Mouse (Mus musculus) liver, embryonic 13.5 days (tissue): ENCODE results near the gene Tmem145. TPM values are rescaled to one million over a fixed set of nuclear protein-coding genes. Genes with fewer than 3 reads are reported as not detected.
"Not testable (repeated sequence)": the region's sequence is repeated elsewhere in the genome, so short reads cannot be mapped to it uniquely, and the experiment has no call there.

Experiments
- ATAC-seq: fragments of 200-750 bp; cut with Nextera tagmentation; 2 replicates; pipeline ENCODE4 v1.8.0; 2017; ENCODE audit warnings: low read depth, mild to moderate bottlenecking, moderate number of reproducible peaks, moderate library complexity
- DNase-seq: peaks from one replicate; pipeline ENCODE4 v3.0.0; 2022
- H3K27ac ChIP-seq: fragments of 300-500 bp; sonication (generic); 2 replicates; pipeline ENCODE4 v1.5.1; 2015; ENCODE audit warnings: moderate library complexity, mild to moderate bottlenecking, inconsistent platforms
- H3K27me3 ChIP-seq: fragments of 300-500 bp; sonication (generic); 2 replicates; pipeline ENCODE4 v1.6.1; 2015; ENCODE audit warnings: mild to moderate bottlenecking, inconsistent platforms
- H3K36me3 ChIP-seq: fragments of 300-500 bp; sonication (generic); 2 replicates; pipeline ENCODE4 v1.6.1; 2015; ENCODE audit warnings: mild to moderate bottlenecking, inconsistent platforms
- H3K4me1 ChIP-seq: fragments of 300-500 bp; sonication (generic); replicated peaks from 2 replicates; pipeline ENCODE4 v1.6.1; 2015; ENCODE audit warnings: inconsistent platforms
- H3K4me2 ChIP-seq: fragments of 300-500 bp; sonication (generic); 2 replicates; pipeline ENCODE4 v1.6.1; 2015; ENCODE audit warnings: inconsistent platforms, mild to moderate bottlenecking, moderate library complexity
- H3K4me3 ChIP-seq: fragments of 300-500 bp; sonication (generic); replicated peaks from 2 replicates; pipeline ENCODE4 v1.5.1; 2015; ENCODE audit warnings: mild to moderate bottlenecking, inconsistent platforms
- H3K9ac ChIP-seq: fragments of 300-500 bp; sonication (generic); 2 replicates; pipeline ENCODE4 v1.6.1; 2015; ENCODE audit warnings: mild to moderate bottlenecking, inconsistent platforms
- H3K9me3 ChIP-seq: fragments of 300-500 bp; sonication (generic); replicated peaks from 2 replicates; pipeline ENCODE4 v1.6.1; 2016; ENCODE audit warnings: inconsistent platforms
- WGBS: fragments of 180-500 bp; shearing (Covaris S2); methylation state at CpG from one replicate; pipeline ENCODE4 v1.1.7; 2015; ENCODE audit not compliant: insufficient replicate concordance; 5-methylcytosine and 5-hydroxymethylcytosine counted together
- polyA plus RNA-seq: library from polyadenylated mRNA; unstranded; fragments of >200 nt; fragmentation: Nextera tagmentation; extraction: Ambion mirVana; gene quantifications from 2 replicates; pipeline ENCODE4 v1.2.1, GENCODE M21; 2015

The Tmem145 gene
- polyA plus RNA-seq: 0.10 TPM in 1 of 2 replicates, not detected in the other

DNA sequence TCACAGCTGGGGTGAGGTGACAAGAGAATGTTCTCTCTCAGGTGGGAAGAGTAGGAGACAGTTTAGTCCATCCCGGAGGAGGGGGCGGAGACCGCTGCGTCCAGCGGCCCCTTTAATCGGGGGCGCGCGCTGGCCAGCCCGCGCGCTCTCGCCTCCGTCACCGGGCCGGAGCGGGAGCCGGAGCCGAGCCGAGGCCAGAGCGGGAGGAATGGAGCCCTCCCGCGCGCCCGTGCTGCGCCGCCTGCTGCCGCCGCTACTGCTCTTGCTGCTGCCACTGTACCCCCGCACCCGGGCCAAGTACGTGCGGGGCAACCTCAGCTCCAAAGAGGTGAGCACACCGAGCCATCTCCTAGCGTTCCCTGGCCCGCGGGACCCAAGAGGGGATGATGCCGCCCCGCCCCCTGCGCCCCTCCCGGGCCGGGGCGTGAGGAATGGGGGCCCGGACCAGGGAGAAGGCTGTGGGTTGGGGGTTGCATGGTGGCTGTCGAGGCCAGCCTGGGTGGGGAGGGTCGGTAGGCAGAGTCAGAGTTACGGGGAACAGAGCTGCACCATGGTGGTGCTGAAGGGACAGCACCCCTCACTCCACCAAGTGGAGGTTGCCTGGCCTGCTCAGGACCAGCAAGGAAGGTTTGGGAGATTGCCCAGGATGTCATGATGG is at the start of gene Tmem145:
Gene Tmem145 (plus strand): TSS at position 151 of the 658 bp plus-strand sequence.
- no peaks in the 10 kb centered on the region for H3K9me3 ChIP-seq
- peak within 1 kb of the TSS; percentile 72 for H3K4me2 ChIP-seq
- H3K27ac ChIP-seq: no peak within 1 kb of the TSS
- ATAC-seq: peak; percentile 34; the same call in 1 of the 2 replicates
- 1% methylated on average over 47 of the region's 47 CpGs for WGBS
- peaks cover 76% of the 10 kb centered on the region for H3K27me3 ChIP-seq
- H3K4me3 ChIP-seq: peak within 1 kb of the TSS; percentile 54
- no peak within 1 kb of the TSS for H3K9ac ChIP-seq
- H3K36me3 ChIP-seq: no peaks in the 10 kb centered on the region
- no peak for DNase-seq
- H3K4me1 ChIP-seq: peaks cover 8% of the 10 kb centered on the region

DNA sequence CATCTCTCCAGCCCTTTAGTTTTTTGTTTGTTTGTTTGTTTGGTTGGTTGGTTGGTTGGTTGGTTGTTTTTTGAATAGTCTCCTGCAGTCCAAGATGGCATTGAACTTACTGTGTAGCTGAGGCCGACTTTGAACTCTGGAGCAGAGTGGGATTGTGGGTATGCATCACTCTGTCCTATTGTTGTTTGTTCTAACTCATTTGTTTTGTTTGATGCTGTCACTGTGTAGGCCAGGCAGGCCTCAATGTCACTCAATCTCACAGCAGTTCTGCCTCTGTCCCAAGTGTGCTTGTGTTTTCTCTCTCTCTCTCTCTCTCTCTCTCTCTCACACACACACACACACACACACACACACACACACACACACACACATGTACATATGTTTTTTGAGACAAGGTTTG is 44.0 kb upstream of the Tmem145 start:
- DNase-seq: no peak
- Histone ChIP-seq H3K27me3 (no peaks in the 10 kb centered on the region), H3K36me3 (no peaks in the 10 kb centered on the region), H3K9ac (no peak overlapping the region), H3K4me2 (no peak overlapping the region), H3K4me1 (peaks cover 30% of the 10 kb centered on the region), H3K27ac (no peak overlapping the region), H3K9me3 (no peaks in the 10 kb centered on the region), H3K4me3 (no peak overlapping the region)
- ATAC-seq: no peak
- WGBS: 50% methylated on average over 1 of the region's 1 CpGs

DNA sequence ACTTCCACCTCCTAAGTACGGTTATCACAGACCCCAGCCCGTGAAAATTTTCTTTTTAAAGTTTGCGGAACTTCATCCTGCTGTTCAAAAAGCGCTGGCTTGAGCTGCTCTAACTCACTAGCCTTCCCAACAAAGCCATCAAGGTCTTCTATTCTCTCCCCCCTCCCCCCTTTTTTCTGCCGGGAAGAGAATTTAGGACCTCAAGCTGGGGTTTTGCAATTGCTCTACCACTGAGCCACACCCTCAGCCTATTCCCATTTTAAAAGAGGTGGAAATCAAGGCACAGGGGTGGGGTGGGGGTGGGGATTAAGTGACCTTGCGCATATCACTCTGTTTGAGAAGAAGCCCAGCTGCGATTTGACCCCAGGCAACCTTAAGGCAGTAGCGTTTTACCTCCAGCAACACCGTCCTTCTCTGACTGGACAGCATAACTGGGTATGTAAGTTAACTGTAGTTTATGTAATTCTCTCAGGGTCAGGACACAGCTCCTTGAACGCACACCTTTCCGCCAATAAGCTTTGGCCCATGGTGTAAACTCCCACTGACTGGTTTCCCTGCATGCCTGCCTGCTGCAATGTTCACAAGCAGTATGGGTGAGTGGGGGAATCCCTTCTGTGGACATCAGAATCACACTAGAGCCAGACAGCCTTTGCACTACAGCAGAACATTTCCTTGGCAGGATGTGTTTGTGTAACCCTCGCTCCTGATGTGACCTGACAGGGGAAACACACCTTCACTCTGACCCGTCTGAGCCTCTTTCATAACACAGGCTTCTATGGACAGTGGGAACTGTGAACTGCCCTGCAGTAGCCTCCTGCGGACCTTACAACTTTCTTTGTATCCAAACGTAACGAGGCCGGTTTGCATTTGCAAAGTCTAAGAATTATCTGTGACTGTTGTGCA is 41.7 kb upstream of the Tmem145 start:
- H3K9me3 ChIP-seq: no peaks in the 10 kb centered on the region
- H3K27ac ChIP-seq: no peak overlapping the region; the same call in 1 of the 2 replicates
- H3K4me2 ChIP-seq: no peak overlapping the region
- no peaks in the 10 kb centered on the region for H3K36me3 ChIP-seq
- H3K4me1 ChIP-seq: peaks cover 39% of the 10 kb centered on the region
- no peak for ATAC-seq
- DNase-seq: no peak
- no peaks in the 10 kb centered on the region for H3K27me3 ChIP-seq
- WGBS: 46% methylated on average over 17 of the region's 17 CpGs
- H3K9ac ChIP-seq: no peak overlapping the region
- no peak overlapping the region for H3K4me3 ChIP-seq

DNA sequence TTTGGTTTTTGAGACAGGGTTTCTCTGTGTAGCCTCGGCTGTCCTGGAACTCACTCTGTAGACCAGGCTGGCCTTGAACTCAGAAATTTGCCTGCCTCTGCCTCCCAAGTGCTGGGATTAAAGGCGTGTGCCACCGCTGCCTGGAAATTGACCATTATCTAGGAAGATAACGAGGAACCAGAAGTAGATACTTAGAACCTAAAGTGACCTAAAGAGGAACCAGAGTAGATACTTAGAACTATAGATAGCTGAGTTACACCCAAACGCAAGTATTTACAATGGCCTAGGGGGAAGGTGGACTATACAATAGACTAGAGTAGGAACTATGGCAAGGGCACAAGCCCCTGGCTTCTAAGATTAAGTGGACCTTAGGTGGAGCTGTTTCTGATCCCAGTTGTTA is 40.2 kb upstream of the Tmem145 start:
- not testable (repeated sequence) for H3K4me3 ChIP-seq, ATAC-seq, H3K27ac ChIP-seq, H3K27me3 ChIP-seq, DNase-seq, H3K36me3 ChIP-seq, H3K9me3 ChIP-seq, H3K9ac ChIP-seq, H3K4me2 ChIP-seq
- WGBS: 45% methylated on average over 5 of the region's 5 CpGs
- H3K4me1 ChIP-seq: peaks cover 54% of the 10 kb centered on the region

DNA sequence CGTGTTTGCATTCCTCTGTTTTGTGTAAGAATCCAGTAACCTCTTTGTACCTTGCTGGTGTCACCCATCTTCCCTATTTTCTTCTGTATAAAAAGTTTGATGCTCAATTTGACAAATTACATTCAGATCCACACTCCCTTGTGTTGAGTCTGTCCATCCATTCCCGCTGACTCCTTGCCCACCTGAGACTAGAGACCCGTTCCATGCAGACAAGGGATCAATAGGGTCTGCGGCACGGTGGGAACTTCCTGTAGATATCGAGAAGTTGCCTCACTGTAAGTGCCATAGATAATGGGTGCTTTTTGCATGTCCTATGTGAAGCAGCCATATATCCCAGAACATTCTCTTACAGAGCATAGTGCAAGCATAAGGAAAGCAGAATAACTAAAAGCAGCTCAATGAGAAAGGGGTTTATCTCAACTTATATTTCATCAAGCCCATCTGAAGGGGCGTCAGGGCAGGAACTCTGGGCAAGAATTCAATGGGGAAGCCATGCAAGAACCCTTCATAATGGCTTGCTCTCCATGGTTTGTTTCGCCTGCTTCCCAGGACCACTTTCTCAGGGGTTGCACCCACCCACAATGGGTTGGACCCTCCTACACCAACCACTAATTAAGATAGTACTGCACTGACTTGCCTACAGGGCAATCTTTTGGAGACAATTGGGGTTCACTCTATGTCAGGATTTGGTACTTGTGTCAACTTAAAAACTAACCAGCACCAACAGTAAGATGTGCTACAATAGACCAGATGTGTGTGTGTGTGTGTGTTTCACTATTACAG is 39.5 kb upstream of the Tmem145 start:
- ATAC-seq (no peak), DNase-seq (no peak)
- Histone ChIP-seq H3K9ac (peak overlapping the region; percentile 82), H3K4me2 (peak overlapping the region; percentile 81), H3K36me3 (peaks cover 9% of the 10 kb centered on the region), H3K4me3 (peak overlapping the region; percentile 74; the same call in 1 of the 2 replicates), H3K27me3 (no peaks in the 10 kb centered on the region), H3K27ac (peak overlapping the region; percentile 90; the same call in 1 of the 2 replicates), H3K9me3 (no peaks in the 10 kb centered on the region), H3K4me1 (peaks cover 60% of the 10 kb centered on the region)
- WGBS: 67% methylated on average over 8 of the region's 8 CpGs

DNA sequence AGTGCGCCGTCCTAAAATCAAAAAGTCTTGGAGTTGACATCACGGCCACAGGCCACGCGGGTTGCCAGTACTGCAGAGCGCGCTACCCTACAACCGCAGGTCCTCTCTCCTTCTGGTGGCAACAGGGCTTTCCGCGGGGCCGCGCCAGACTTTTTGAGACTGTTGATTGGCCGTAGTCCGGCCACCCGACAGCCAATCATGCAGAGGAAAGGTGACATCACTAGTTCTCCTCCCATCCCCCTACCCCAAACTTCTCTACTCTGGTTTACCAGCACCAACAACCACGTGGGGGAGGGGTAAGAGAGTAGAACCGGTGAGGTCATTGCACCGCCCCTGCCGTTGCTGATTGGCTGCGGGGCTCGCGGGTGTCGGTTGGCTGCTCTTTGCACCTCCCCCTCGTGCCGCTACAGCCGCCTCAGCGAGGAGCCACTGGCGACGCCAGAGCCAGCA is 38.6 kb upstream of the Tmem145 start, which contains the start of gene Cic:
Gene Cic (plus strand): TSS at position 404 of the 450 bp plus-strand sequence.
- Histone ChIP-seq H3K36me3 (peaks cover 18% of the 10 kb centered on the region), H3K4me1 (peaks cover 70% of the 10 kb centered on the region), H3K9me3 (no peaks in the 10 kb centered on the region), H3K9ac (peak within 1 kb of the TSS; percentile 94), H3K4me2 (peak within 1 kb of the TSS; percentile 94), H3K27me3 (no peaks in the 10 kb centered on the region), H3K4me3 (peak within 1 kb of the TSS; percentile 74), H3K27ac (peak within 1 kb of the TSS; percentile 96)
- WGBS: under 1% methylated on average over 29 of the region's 29 CpGs
- peak; percentile 99 for DNase-seq
- ATAC-seq: peak; percentile 76

DNA sequence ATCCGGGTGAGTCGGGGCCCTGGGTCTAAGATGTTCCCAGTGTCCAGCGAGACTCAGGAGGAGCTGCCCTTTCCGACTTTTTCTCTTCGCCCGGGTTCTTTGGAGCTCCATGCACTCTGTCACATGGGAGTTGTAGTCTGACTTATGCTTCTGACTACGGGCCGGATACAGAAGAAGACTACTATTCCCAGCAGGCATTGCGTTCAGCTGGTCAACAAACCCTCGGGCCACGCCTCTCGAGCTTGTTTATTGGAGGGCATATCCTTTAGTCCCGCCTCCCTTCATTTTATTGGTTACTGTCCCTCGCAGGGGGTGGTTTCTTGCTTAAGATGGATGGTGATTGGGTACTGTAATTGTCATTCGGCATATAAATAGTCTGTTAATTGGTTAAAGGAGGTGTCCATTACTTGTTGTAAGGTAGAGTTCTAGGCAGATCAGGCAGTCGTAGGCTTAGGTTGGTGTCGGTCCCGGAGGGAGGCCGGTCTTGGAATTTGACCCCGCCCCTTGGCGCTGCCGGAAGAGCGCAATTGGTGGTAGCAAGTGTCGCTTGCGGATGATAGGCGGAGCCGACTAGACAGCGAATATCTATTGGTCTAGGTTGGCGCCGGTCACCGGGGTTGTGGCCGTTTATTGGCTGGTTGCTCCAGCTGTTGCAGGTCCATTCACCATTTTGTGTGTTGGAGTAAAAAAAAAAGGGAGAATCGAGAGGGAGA is 38.0 kb upstream of the Tmem145 start:
- no peaks in the 10 kb centered on the region for H3K9me3 ChIP-seq
- H3K36me3 ChIP-seq: peaks cover 24% of the 10 kb centered on the region
- peak overlapping the region; percentile 74 for H3K4me3 ChIP-seq
- WGBS: under 1% methylated on average over 33 of the region's 33 CpGs
- peak overlapping the region; percentile 94 for H3K9ac ChIP-seq
- H3K4me1 ChIP-seq: peaks cover 75% of the 10 kb centered on the region
- no peaks in the 10 kb centered on the region for H3K27me3 ChIP-seq
- H3K27ac ChIP-seq: peak overlapping the region; percentile 96
- H3K4me2 ChIP-seq: peak overlapping the region; percentile 94
- DNase-seq (peak; percentile 99), ATAC-seq (peak; percentile 89)

DNA sequence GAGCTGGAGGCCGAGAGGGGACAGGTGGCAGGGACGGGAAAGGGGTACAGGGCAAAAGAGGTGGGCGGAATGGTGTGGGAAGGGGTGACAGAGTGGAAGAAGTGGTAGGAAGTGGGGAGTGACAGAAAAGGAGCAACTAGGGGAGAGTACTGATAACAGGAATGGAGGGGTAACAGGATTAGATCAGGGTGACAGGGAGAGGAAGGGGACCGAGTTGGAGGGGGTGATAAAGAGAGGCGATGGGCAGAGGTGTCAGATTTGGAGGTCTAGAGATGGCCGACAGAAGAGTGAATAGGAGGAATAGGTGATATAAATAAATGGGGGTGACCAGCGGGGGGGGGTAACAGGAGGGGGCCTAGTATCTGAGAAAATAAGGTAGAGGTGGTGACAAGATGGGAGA is 37.3 kb upstream of the Tmem145 start:
- Histone ChIP-seq H3K9me3 (no peaks in the 10 kb centered on the region), H3K9ac (peak overlapping the region; percentile 94), H3K4me3 (peak overlapping the region; percentile 74), H3K4me1 (peaks cover 82% of the 10 kb centered on the region), H3K27ac (peak overlapping the region; percentile 96), H3K4me2 (peak overlapping the region; percentile 94), H3K27me3 (no peaks in the 10 kb centered on the region), H3K36me3 (peaks cover 30% of the 10 kb centered on the region)
- no peak for DNase-seq
- no peak for ATAC-seq
- WGBS: 2% methylated on average over 7 of the region's 7 CpGs

DNA sequence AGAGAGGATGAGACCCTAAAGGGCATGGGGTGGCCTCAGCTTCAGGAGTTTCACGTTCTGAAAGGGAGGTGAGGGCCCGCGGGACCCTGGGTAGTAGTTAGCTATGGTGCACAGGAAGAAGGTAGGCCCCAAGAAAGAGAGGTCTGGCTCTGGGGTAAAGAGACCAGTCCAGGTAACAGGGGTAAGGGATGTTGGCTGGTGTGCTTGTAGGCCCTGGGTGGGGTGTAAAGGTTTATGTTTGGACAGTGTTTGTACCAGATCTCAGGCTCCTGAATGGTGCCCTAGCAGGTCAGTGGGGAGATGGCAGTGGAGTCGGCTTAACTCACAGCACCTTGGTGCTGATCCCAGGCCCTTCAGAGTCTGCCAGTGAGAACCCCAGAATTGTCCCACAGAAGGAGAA is 36.9 kb upstream of the Tmem145 start:
- Histone ChIP-seq H3K4me1 (peaks cover 82% of the 10 kb centered on the region), H3K36me3 (peaks cover 30% of the 10 kb centered on the region), H3K27ac (peak overlapping the region; percentile 96), H3K4me3 (peak overlapping the region; percentile 74), H3K4me2 (peak overlapping the region; percentile 94), H3K9me3 (no peaks in the 10 kb centered on the region), H3K27me3 (no peaks in the 10 kb centered on the region), H3K9ac (peak overlapping the region; percentile 94)
- 35% methylated on average over 4 of the region's 4 CpGs for WGBS
- no peak for DNase-seq
- no peak for ATAC-seq

DNA sequence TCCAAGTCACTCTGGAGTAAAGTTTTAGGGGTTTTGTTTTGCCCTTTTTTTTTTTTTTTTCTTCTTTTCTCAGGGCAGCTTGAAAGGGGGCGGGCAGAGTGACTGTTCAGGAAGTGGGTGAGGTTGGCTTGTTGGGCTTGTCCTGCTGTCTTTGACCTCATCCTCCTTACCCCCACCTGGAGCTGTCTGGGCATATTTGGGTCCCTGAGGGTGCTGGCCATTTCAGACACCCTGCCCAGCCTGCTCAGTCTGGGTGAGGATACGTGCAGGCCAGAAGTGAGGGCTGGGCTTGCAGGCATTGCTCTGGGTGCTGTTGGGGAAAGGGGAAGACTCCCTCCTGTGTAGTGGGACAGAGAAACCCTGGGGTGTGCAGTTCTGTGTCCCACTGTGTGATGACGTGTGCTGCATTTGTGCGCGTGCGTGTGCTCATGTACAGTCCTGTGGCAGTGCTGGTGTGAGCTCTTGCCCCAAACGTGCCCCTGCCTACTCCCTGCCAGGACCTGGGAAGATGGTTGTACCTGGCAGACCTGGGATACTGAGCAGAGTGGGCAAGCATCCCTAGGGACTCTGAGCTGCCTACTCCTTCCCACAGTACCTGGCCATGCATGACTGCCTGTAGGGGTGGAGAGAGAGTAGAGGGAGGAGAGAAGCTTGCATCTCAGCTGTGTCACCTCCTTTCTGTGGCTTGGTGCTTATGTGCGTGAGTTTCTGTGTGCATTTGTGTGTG is 36.2 kb upstream of the Tmem145 start:
- H3K4me3 ChIP-seq: peak overlapping the region; percentile 74
- H3K4me2 ChIP-seq: peak overlapping the region; percentile 94
- H3K4me1 ChIP-seq: peaks cover 82% of the 10 kb centered on the region
- peaks cover 30% of the 10 kb centered on the region for H3K36me3 ChIP-seq
- peak overlapping the region; percentile 94 for H3K9ac ChIP-seq
- no peaks in the 10 kb centered on the region for H3K27me3 ChIP-seq
- WGBS: 70% methylated on average over 8 of the region's 8 CpGs
- ATAC-seq (no peak), DNase-seq (no peak)
- peak overlapping the region; percentile 96 for H3K27ac ChIP-seq
- no peaks in the 10 kb centered on the region for H3K9me3 ChIP-seq
